Comparison of ENCODE assay signal across 8 mouse cellular contexts in the genomic region with DNA sequence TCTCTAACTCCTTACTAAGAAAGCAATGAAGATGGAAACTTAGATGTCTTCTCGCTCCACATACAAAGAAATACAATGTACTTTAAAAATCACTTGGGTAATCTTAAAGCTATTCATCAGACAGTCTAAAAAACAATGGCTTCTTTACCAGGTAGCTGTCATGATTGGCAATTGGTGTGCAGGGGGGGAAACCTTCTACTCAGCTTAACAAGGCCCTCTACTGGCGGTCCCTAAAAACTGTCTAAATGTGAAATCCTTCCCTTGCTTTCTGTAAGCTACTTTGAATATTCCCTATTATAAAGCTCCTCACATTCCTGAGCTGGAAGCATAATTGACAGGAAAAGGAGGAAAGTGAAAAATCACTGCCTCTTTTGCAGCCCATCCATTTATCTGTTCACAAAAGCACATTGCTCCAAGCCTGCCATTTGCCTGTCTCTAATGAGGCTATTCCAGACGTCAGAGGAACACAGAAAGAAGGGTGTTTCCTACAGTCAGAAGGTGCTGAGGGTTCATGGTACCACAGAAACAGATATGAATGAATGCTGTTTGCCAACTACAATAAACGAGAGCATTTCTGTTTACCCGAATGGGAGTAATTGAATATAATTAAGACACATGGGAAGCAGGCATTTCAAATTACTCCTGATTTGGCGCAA.
A peak's percentile ranks its signal among the peaks of the same experiment; 100 is the strongest.
DNase-seq lines count a peak whose midpoint lies in the region; ATAC-seq lines count a peak whose summit lies in the region.

No protein-coding gene starts in this region.

- peak; percentile 57; the same call in 1 of the 2 replicates for ATAC-seq in forebrain, embryonic 11.5 days (replicated peaks; ENCODE audit: low FRiP score)
- no peak; the same call in 1 of the 2 replicates for ATAC-seq in hindbrain, embryonic 13.5 days (ENCODE audit: low FRiP score)
- peak; percentile 51; the same call in 1 of the 2 replicates for ATAC-seq in midbrain, embryonic 16.5 days
- no peak for ATAC-seq in megakaryocyte-erythroid progenitor cell, adult 5-6 weeks (replicated peaks; ENCODE audit: low FRiP score, low TSS enrichment, poor library complexity, severe bottlenecking)

- no peak overlapping the region for H3K4me3 ChIP-seq in forebrain, embryonic 11.5 days (ENCODE audit: low read depth, low read length)
- H3K4me3 ChIP-seq in forebrain, embryonic 10.5 days = no peak overlapping the region
- no peak overlapping the region for H3K4me3 ChIP-seq in hindbrain, embryonic 13.5 days
- H3K4me3 ChIP-seq in midbrain, embryonic 16.5 days (ENCODE audit: low read depth, low read length) = no peak overlapping the region

- no peak for DNase-seq in forebrain, embryonic 11.5 days (ENCODE audit: low spot score)
- no peak for DNase-seq in forebrain, embryonic 10.5 days (ENCODE audit: extremely low spot score, low spot score)
- DNase-seq in right cerebral cortex, postnatal 4 days = peak; percentile 15
- DNase-seq in right cerebral cortex, postnatal 14 days = no peak
- no peak for DNase-seq in spleen, postnatal 4 days (ENCODE audit: low spot score in 2 of 2)

- no peak overlapping the region for H3K4me2 ChIP-seq in forebrain, embryonic 11.5 days (ENCODE audit: low read depth, low read length, severe bottlenecking)
- no peak overlapping the region for H3K4me2 ChIP-seq in hindbrain, embryonic 13.5 days
- no peak overlapping the region for H3K4me2 ChIP-seq in midbrain, embryonic 16.5 days (ENCODE audit: low read length)

- H3K4me1 ChIP-seq in forebrain, embryonic 11.5 days (replicated peaks; ENCODE audit: control insufficient read depth, insufficient read depth, low read length) = peaks cover 3% of the 10 kb centered on the region; the same call in 1 of the 2 replicates
- peaks cover 23% of the 10 kb centered on the region for H3K4me1 ChIP-seq in forebrain, embryonic 10.5 days
- peaks cover 36% of the 10 kb centered on the region for H3K4me1 ChIP-seq in hindbrain, embryonic 13.5 days (replicated peaks)
- peaks cover 9% of the 10 kb centered on the region for H3K4me1 ChIP-seq in midbrain, embryonic 16.5 days (ENCODE audit: control insufficient read depth, insufficient read depth, low read length)

- no peaks in the 10 kb centered on the region for H3K9me3 ChIP-seq in forebrain, embryonic 11.5 days (ENCODE audit: control insufficient read depth, low read length)
- H3K9me3 ChIP-seq in forebrain, embryonic 10.5 days = no peaks in the 10 kb centered on the region
- no peaks in the 10 kb centered on the region for H3K9me3 ChIP-seq in hindbrain, embryonic 13.5 days
- no peaks in the 10 kb centered on the region for H3K9me3 ChIP-seq in midbrain, embryonic 16.5 days (replicated peaks; ENCODE audit: control insufficient read depth, low read length, poor library complexity, severe bottlenecking)

- H3K27ac ChIP-seq in forebrain, embryonic 11.5 days (ENCODE audit: low read depth, low read length) = no peak overlapping the region
- H3K27ac ChIP-seq in forebrain, embryonic 10.5 days = no peak overlapping the region
- H3K27ac ChIP-seq in hindbrain, embryonic 13.5 days = peak overlapping the region; percentile 44; the same call in 1 of the 2 replicates
- 0 out of 2 replicates have a peak overlapping the region, but pooled peaks have one; percentile 15 for H3K27ac ChIP-seq in midbrain, embryonic 16.5 days (ENCODE audit: low read length)

- H3K27me3 ChIP-seq in forebrain, embryonic 11.5 days (ENCODE audit: control insufficient read depth, insufficient read depth, low read length) = no peaks in the 10 kb centered on the region
- no peaks in the 10 kb centered on the region for H3K27me3 ChIP-seq in forebrain, embryonic 10.5 days (ENCODE audit: poor library complexity, severe bottlenecking)
- H3K27me3 ChIP-seq in hindbrain, embryonic 13.5 days = no peaks in the 10 kb centered on the region
- H3K27me3 ChIP-seq in midbrain, embryonic 16.5 days (ENCODE audit: control insufficient read depth, insufficient read depth, low read depth, low read length) = no peaks in the 10 kb centered on the region

- no peaks in the 10 kb centered on the region; the same call in 1 of the 2 replicates for H3K36me3 ChIP-seq in forebrain, embryonic 11.5 days (ENCODE audit: control insufficient read depth, insufficient read depth, low read length)
- no peaks in the 10 kb centered on the region for H3K36me3 ChIP-seq in forebrain, embryonic 10.5 days (replicated peaks)
- no peaks in the 10 kb centered on the region for H3K36me3 ChIP-seq in hindbrain, embryonic 13.5 days
- no peaks in the 10 kb centered on the region for H3K36me3 ChIP-seq in midbrain, embryonic 16.5 days (ENCODE audit: control insufficient read depth, insufficient read depth, low read length)

- 47% methylated on average over 6 of the region's 6 CpGs for WGBS in forebrain, embryonic 11.5 days
- WGBS in forebrain, embryonic 10.5 days = 61% methylated on average over 6 of the region's 6 CpGs
- 30% methylated on average over 6 of the region's 6 CpGs for WGBS in hindbrain, embryonic 13.5 days
- 46% methylated on average over 6 of the region's 6 CpGs for WGBS in midbrain, embryonic 16.5 days

- no peak overlapping the region for H3K9ac ChIP-seq in forebrain, embryonic 11.5 days (ENCODE audit: low read length)
- H3K9ac ChIP-seq in hindbrain, embryonic 13.5 days = no peak overlapping the region
- no peak overlapping the region for H3K9ac ChIP-seq in midbrain, embryonic 16.5 days (ENCODE audit: low read depth, low read length)

Comparison
In these comparisons a context has a peak if more than half of its experiments do, and no peak if none do; other contexts are left out.
1. ATAC-seq: peak in forebrain, embryonic 11.5 days (single experiment) and midbrain, embryonic 16.5 days (single experiment); none in hindbrain, embryonic 13.5 days (single experiment) and megakaryocyte-erythroid progenitor cell, adult 5-6 weeks (single experiment).
2. H3K27ac ChIP-seq: peak in hindbrain, embryonic 13.5 days (single experiment) and midbrain, embryonic 16.5 days (single experiment); none in forebrain, embryonic 11.5 days (single experiment) and forebrain, embryonic 10.5 days (single experiment).